Mouse (Mus musculus) bone marrow macrophage, adult 2 months (primary cell): Measurements from ENCODE around the gene Unc13d. TPM values are rescaled to one million over a fixed set of nuclear protein-coding genes. Genes with fewer than 3 reads are reported as not detected.

ENCODE experiments used
- H3K27ac ChIP-seq: 2 replicates; pipeline ENCODE4 v1.5.1; 2012; ENCODE audit warnings: low read depth, low read length; ENCODE audit not compliant: insufficient read depth
- H3K4me1 ChIP-seq: 2 replicates; pipeline ENCODE4 v1.6.1; 2012; ENCODE audit warnings: low read length; ENCODE audit not compliant: control insufficient read depth, insufficient read depth
- H3K4me3 ChIP-seq: 2 replicates; pipeline ENCODE4 v1.5.1; 2012; ENCODE audit warnings: mild to moderate bottlenecking, low read length, moderate library complexity; ENCODE audit not compliant: insufficient read depth
- CTCF ChIP-seq: IDR thresholded peaks from 2 replicates; pipeline ENCODE4 v1.5.1; 2012; ENCODE audit warnings: low read depth, mild to moderate bottlenecking, low read length, moderate library complexity
- POLR2A ChIP-seq: IDR thresholded peaks from 2 replicates; pipeline ENCODE4 v1.6.1; 2012; ENCODE audit warnings: mild to moderate bottlenecking, low read depth, low read length, borderline replicate concordance
- polyA plus RNA-seq: library from polyadenylated mRNA; stranded (reverse); fragments of >200 nt; gene quantifications from 2 replicates; pipeline ENCODE4 v1.2.4, GENCODE M21; 2012; ENCODE audit not compliant: missing spikeins, insufficient read depth, insufficient read length

Unc13d gene
- polyA plus RNA-seq, 1 experiment, result 32.3 TPM

DNA sequence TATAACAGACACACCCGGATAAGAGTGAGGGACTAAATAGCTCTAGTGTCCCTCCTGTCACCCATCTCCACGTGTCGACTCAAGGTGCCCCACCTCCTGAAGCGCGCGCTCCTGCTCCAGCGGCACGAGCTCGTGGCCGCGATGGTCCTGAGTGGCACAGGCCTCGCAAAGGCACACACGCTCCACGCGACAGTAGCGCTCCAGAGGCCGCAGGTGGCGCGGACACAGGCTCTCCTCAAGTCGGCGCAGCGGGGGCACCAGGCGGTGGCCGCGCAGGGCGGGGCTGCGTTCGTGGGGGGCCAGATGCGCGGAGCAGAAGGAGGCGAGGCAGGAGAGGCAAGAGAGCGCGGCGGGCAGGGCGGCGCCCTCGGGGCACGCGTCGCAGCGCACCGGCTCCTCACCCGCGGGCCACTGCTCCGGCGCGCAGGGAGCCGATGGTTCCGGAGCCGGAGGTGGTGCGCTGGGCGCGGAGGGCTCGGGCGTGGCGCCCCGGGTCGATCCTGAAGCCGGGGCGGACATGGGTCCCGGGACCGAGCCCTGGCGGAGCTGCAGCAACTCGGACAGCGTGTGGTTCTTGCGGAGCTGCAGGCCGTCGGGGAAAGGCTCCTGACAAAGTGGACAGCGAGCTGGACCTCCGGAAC, 31.8 kb upstream of the Unc13d start:
- peaks cover 24% of the 10 kb centered on the region for H3K4me1 ChIP-seq
- peak overlapping the region; percentile 90 for H3K4me3 ChIP-seq
- TF ChIP-seq CTCF (no peak), POLR2A (no peak)
- peak overlapping the region; percentile 99 for H3K27ac ChIP-seq

DNA sequence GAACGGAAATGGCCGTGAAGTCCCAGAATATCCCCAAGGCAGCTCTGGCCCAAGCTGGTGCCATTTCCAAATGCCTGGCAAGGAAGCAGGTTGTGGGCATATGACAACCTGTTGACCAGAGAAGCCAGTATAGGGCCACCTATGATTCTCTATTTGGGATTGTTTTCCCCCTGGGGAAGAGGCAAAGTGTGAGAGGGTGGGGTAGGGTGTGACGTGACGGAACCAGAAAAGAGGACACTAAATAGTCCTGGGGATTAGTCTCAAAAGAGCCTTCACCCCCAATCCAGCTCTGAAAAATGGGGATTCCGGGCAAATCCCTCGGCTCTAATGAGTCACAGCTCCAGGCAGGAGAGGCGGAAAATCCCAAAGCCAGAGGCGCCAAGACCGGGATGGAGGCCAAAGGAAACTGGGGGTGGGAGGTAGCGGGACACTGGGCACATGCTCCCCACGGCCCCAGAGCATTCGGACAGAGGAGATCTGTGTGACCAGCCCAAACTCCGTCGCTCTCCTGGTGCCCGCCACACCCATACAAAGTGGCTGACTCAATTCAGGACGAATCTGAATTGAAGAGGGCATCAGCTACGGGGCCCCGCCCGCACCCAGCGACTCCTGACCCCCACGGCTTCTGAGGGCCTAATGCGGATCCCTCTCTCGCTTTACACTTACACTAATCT, 30.8 kb upstream of the Unc13d start:
- no peak for TF ChIP-seq CTCF
- no peak for TF ChIP-seq POLR2A
- Histone ChIP-seq H3K4me1 (peaks cover 28% of the 10 kb centered on the region), H3K4me3 (peak overlapping the region; percentile 90), H3K27ac (no peak overlapping the region)

DNA sequence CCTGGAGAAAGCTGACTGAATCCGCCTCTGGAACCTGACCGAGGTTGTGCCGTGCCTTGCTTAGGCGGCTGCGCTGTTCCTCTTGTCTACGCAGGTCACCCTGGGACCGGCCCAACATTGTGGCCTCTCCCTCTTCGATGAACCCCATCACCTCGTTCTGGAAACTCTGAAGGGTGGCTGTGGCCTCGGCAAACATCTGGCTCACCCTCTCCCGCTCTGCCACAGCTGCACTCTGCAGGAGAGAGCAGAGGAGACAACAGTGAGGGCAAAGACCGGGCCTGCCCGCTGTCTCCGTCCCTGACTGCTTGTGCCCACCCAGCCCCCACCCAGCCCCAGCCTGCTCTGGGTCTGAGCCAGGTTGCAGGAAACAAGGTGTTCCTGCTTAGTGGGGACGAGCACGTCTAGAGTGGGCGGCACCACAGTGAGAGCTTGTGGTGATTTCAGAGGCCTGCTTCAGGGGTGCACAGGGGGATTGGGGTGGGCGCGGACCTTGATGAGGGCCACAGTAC, 30.1 kb upstream of the Unc13d start:
- Histone ChIP-seq H3K4me1 (peaks cover 28% of the 10 kb centered on the region), H3K27ac (no peak overlapping the region), H3K4me3 (no peak overlapping the region)
- TF ChIP-seq POLR2A (no peak), CTCF (no peak)

- TF ChIP-seq CTCF (no peak), POLR2A (no peak)
- Histone ChIP-seq H3K4me3 (no peak overlapping the region), H3K4me1 (peaks cover 27% of the 10 kb centered on the region), H3K27ac (no peak overlapping the region)
These were observed 29.4 kb upstream of the Unc13d start for GRCm38 (mm10) chr11:116106963-116107776.

GRCm38 (mm10) chr11:116106154-116106962, 28.6 kb upstream of the Unc13d start:
- TF ChIP-seq POLR2A, result no peak
- no peak for TF ChIP-seq CTCF
- Histone ChIP-seq H3K4me3 (no peak overlapping the region), H3K27ac (no peak overlapping the region), H3K4me1 (peaks cover 19% of the 10 kb centered on the region)

DNA sequence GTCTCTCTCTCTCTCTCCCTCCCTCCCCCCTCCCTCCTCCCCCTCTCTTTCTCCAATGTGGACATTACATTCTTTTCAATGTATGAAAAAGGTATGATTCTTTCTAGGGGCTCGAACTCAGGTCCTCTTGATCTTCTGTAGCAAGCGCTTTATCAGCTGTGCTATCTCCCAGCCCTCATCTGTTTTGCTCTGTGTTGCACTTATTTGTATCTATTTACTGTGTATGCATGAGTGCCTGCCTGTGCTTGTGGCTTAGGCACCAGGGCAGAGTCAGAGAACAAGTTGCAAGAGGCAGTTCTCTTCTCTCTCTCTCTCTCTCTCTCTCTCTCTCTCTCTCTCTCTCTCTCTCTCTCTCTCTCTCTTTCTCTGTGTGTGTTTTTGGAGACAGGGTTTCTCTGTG, 27.3 kb upstream of the Unc13d start:
- Histone ChIP-seq H3K4me3 (no peak overlapping the region), H3K4me1 (peaks cover 20% of the 10 kb centered on the region), H3K27ac (no peak overlapping the region)
- TF ChIP-seq POLR2A (no peak), CTCF (no peak)

- Histone ChIP-seq H3K4me1 (peaks cover 23% of the 10 kb centered on the region), H3K27ac (no peak overlapping the region), H3K4me3 (no peak overlapping the region)
- TF ChIP-seq POLR2A (no peak), CTCF (no peak)
These were observed 26.4 kb upstream of the Unc13d start for GRCm38 (mm10) chr11:116104006-116104646.

DNA sequence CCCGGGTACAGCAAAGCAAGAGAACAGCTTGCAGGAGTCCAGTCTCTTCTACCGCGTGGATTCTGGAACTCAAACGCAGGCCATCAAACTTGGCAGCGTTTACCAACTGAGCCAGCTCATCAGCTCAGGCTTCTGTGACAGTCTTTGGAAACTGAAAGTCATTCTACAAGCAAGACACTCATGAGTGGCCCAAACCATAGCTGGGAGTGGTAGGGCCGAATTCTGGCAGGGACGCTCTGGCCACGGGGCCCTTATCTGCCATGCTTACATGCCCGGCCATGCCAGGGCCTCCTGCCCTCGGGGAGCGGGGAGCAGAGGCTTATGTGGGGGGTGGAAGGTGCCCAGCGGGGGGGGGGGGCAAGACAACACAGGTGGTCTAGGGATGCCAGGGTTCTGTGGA, 25.8 kb upstream of the Unc13d start:
- H3K4me1 ChIP-seq, result peaks cover 21% of the 10 kb centered on the region
- no peak for TF ChIP-seq POLR2A
- no peak for TF ChIP-seq CTCF
- H3K27ac ChIP-seq, result no peak overlapping the region
- H3K4me3 ChIP-seq, result no peak overlapping the region

GRCm38 (mm10) chr11:116102472-116102871, 24.7 kb upstream of the Unc13d start:
- no peak overlapping the region for H3K4me3 ChIP-seq
- H3K4me1 ChIP-seq, result peaks cover 17% of the 10 kb centered on the region
- no peak for TF ChIP-seq POLR2A
- no peak for TF ChIP-seq CTCF
- H3K27ac ChIP-seq, result no peak overlapping the region
